Mouse (Mus musculus) adrenal gland, postnatal 10 days (tissue): ENCODE results near the gene Jmy. TPM values are rescaled to one million over a fixed set of nuclear protein-coding genes. Genes with fewer than 3 reads are reported as not detected.

Experiments
- total RNA-seq, 2 experiments: library from RNA; stranded (reverse); gene quantifications; 2 replicates each; pipeline ENCODE4 v1.2.3; 2021

The Jmy gene
- total RNA-seq, 2 experiments from 2014 or later = 34.2 to 38.3 TPM

Other genes with a start within 250 kb of the Jmy start
- 10 to 100 TPM; 18.7 to 19.1 TPM for gene Homer1, start 200.2 kb downstream of the Jmy start, total RNA-seq
- 100 to 1,000 TPM in 1 of 2 experiments, 10 to 100 TPM in 1; 63.3 to 214 TPM for gene Bhmt, start 138.2 kb upstream of the Jmy start, total RNA-seq
- 10 to 100 TPM in 1 of 2 experiments, 1 to 10 TPM in 1; 9.8 to 24.3 TPM for gene Bhmt2, start 174.5 kb upstream of the Jmy start, total RNA-seq
- gene Dmgdh, start 174.6 kb upstream of the Jmy start, total RNA-seq = 10 to 100 TPM; 14.5 to 33.2 TPM